Mouse (Mus musculus): ENCODE measurements around the gene Klra7.
"Not testable (repeated sequence)": the region's sequence is repeated elsewhere in the genome, so short reads cannot be mapped to it uniquely, and the experiment has no call there.

The Klra7 gene

GRCm38 (mm10) chr6:130233222-130233621 lies at the start of gene Klra7:
Gene Klra7, minus strand, starts transcription at chr6:130233322.
- DNase-seq (ENCODE audit: low read depth) = no peak

GRCm38 (mm10) chr6:130281828-130282227 lies 48.7 kb upstream of the Klra7 start, which contains the start of gene Klra10:
Gene Klra10, minus strand, starts transcription at chr6:130281928.
- not testable (repeated sequence) for DNase-seq (ENCODE audit: low read depth)

- no peak for DNase-seq (ENCODE audit: low read depth)
These were observed 22.2 kb upstream of the Klra7 start for GRCm38 (mm10) chr6:130255326-130255725.

GRCm38 (mm10) chr6:130237536-130237935 lies 4.4 kb upstream of the Klra7 start:
- no peak for DNase-seq (ENCODE audit: low read depth)

GRCm38 (mm10) chr6:130236635-130237034 lies 3.5 kb upstream of the Klra7 start:
- no peak for DNase-seq (ENCODE audit: low read depth)

- DNase-seq (ENCODE audit: low read depth) = not testable (repeated sequence)
These were observed 35.7 kb downstream of the Klra7 start for GRCm38 (mm10) chr6:130197453-130197852.

- not testable (repeated sequence) for DNase-seq (ENCODE audit: low read depth)
These were observed 40.1 kb downstream of the Klra7 start, which contains the start of gene Klra9 for GRCm38 (mm10) chr6:130193012-130193411. Gene Klra9, minus strand, starts transcription at chr6:130193112.

All from c-Kit-positive CD71-positive TER-119-negative erythroid progenitor cells, embryonic 14.5 days (primary cell).